Mouse (Mus musculus) ES-E14 (cell line): ENCODE measurements at regions not wholly inside any gene's neighbourhood (a gene's known extent, or its start where the extent isn't known, plus 50 kb on each side); places are given as distances from the start of the nearest gene placed in this dataset.

Source experiments
- DNase-seq: peaks from one replicate; pipeline ENCODE4 v3.0.0-alpha.2; 2013; ENCODE audit warnings: low read depth, low spot score
- H3K27ac ChIP-seq: 2 replicates; pipeline ENCODE4 v1.5.1; 2012; ENCODE audit warnings: low read depth, mild to moderate bottlenecking, low read length, moderate library complexity, mixed read lengths; ENCODE audit not compliant: poor library complexity, insufficient read depth, severe bottlenecking
- H3K36me3 ChIP-seq: 2 replicates; pipeline ENCODE4 v1.6.1; 2012; ENCODE audit warnings: mild to moderate bottlenecking, low read length, moderate library complexity, mixed read lengths; ENCODE audit not compliant: control insufficient read depth, poor library complexity, insufficient read depth, severe bottlenecking
- H3K4me1 ChIP-seq, 2 experiments: fragments of 150-350 bp in 1 of 2; sonication (generic) in 1 of 2; 2 replicates each; pipeline ENCODE4 v1.6.1; 2012; ENCODE audit warnings: low read length in 2 of 2, mild to moderate bottlenecking in 1 of 2, mixed read lengths in 1 of 2; ENCODE audit not compliant: control insufficient read depth in 2 of 2, insufficient read depth in 2 of 2, poor library complexity in 1 of 2
- H3K4me3 ChIP-seq, 2 experiments: fragments of 150-350 bp in 1 of 2; sonication (generic) in 1 of 2; 2 replicates each; pipeline ENCODE4 v1.5.1; 2012; ENCODE audit warnings: low read length in 2 of 2, low read depth in 1 of 2, mild to moderate bottlenecking in 1 of 2, mixed read lengths in 1 of 2; ENCODE audit not compliant: insufficient read depth in 1 of 2, poor library complexity in 1 of 2, severe bottlenecking in 1 of 2
- H3K9ac ChIP-seq: 2 replicates; pipeline ENCODE4 v1.6.1; 2012; ENCODE audit warnings: low read depth, mild to moderate bottlenecking, low read length, mixed read lengths; ENCODE audit not compliant: poor library complexity, insufficient read depth, severe bottlenecking
- H3K9me3 ChIP-seq: fragments of 150-350 bp; sonication (generic); 2 replicates; pipeline ENCODE4 v1.6.1; 2012; ENCODE audit warnings: low read depth, mild to moderate bottlenecking, low read length; ENCODE audit not compliant: control insufficient read depth, insufficient read depth
- CHD2 ChIP-seq: IDR thresholded peaks from 2 replicates; pipeline ENCODE4 v1.6.1; 2014; ENCODE audit warnings: mild to moderate bottlenecking, low read depth, low read length, inconsistent platforms
- HCFC1 ChIP-seq: IDR thresholded peaks from 2 replicates; pipeline ENCODE4 v1.6.1; 2012; ENCODE audit warnings: low read length, inconsistent platforms, borderline replicate concordance; ENCODE audit not compliant: insufficient read depth
- MAFK ChIP-seq: IDR thresholded peaks from 2 replicates; pipeline ENCODE4 v1.6.1; 2014; ENCODE audit warnings: mild to moderate bottlenecking, low read depth, low read length, inconsistent platforms; ENCODE audit not compliant: insufficient read depth
- ZC3H11A ChIP-seq: IDR thresholded peaks from 2 replicates; pipeline ENCODE4 v1.6.1; 2012; ENCODE audit warnings: low read depth, mild to moderate bottlenecking, inconsistent platforms, low read length, borderline replicate concordance
- ZNF384 ChIP-seq: IDR thresholded peaks from 2 replicates; pipeline ENCODE4 v1.6.1; 2012; ENCODE audit warnings: low read depth, low read length, inconsistent platforms
- in situ Hi-C, 2 experiments: fragments of 600-800 bp; cut with MboI; formaldehyde crosslinking; loops; one replicate each; pipeline ENCODE4 v1.15.1; 2025; ENCODE audit warnings: low sequenced_read_pairs in 2 of 2, inconsistent platforms in 1 of 2; ENCODE audit not compliant: unreplicated experiment in 2 of 2

GRCm38 (mm10) chr3:34217911-34218310 is 136.8 kb upstream of the Dnajc19 start:
- in situ Hi-C loops = loop anchor here in 1 of 2 experiments (25.0 kb wide), 1 partner anchor 1269 kb away; no protein-coding TSS in a partner anchor
- TF ChIP-seq HCFC1 = no peak
- no peak for TF ChIP-seq ZNF384
- no peak for TF ChIP-seq ZC3H11A
- no peak for TF ChIP-seq MAFK
- no peak for TF ChIP-seq CHD2

GRCm38 (mm10) chr3:34214233-34214632 is 133.1 kb upstream of the Dnajc19 start:
- DNase-seq = no peak
- in situ Hi-C loops = loop anchor here in 1 of 2 experiments (25.0 kb wide), 1 partner anchor 1273 kb away; no protein-coding TSS in a partner anchor

More at GRCm38 (mm10) chr3:34217911-34218310, 136.8 kb upstream of the Dnajc19 start:
- Histone ChIP-seq H3K27ac (no peak overlapping the region), H3K9ac (no peak overlapping the region), H3K9me3 (no peaks in the 10 kb centered on the region), H3K4me1 (no peaks in the 10 kb centered on the region), H3K36me3 (no peaks in the 10 kb centered on the region), H3K4me3 (no peak overlapping the region)
- DNase-seq = no peak

GRCm38 (mm10) chr3:34206454-34206853 is 125.3 kb upstream of the Dnajc19 start:
- Histone ChIP-seq H3K9me3 (no peaks in the 10 kb centered on the region), H3K36me3 (no peaks in the 10 kb centered on the region), H3K4me1 (no peaks in the 10 kb centered on the region), H3K9ac (no peak overlapping the region), H3K4me3 (no peak overlapping the region), H3K27ac (no peak overlapping the region)
- in situ Hi-C loops = loop anchor here in 1 of 2 experiments (25.0 kb wide), 1 partner anchor 1281 kb away; no protein-coding TSS in a partner anchor
- TF ChIP-seq MAFK (no peak), CHD2 (no peak), HCFC1 (no peak), ZC3H11A (no peak), ZNF384 (no peak)
- DNase-seq = no peak

More at GRCm38 (mm10) chr3:34214233-34214632, 133.1 kb upstream of the Dnajc19 start:
- Histone ChIP-seq H3K9ac (no peak overlapping the region), H3K9me3 (no peaks in the 10 kb centered on the region), H3K36me3 (no peaks in the 10 kb centered on the region), H3K4me1 (no peaks in the 10 kb centered on the region), H3K27ac (no peak overlapping the region), H3K4me3 (no peak overlapping the region)
- TF ChIP-seq HCFC1 (no peak), ZNF384 (no peak), CHD2 (no peak), MAFK (no peak), ZC3H11A (no peak)

- Histone ChIP-seq H3K4me1 (no peaks in the 10 kb centered on the region), H3K9me3 (no peaks in the 10 kb centered on the region), H3K27ac (no peak overlapping the region), H3K4me3 (no peak overlapping the region), H3K9ac (no peak overlapping the region), H3K36me3 (no peaks in the 10 kb centered on the region)
- TF ChIP-seq MAFK = no peak
- TF ChIP-seq ZNF384 = no peak
- no peak for TF ChIP-seq ZC3H11A
- TF ChIP-seq CHD2 = no peak
- TF ChIP-seq HCFC1 = no peak
- DNase-seq = no peak
- in situ Hi-C loops = no loop called here
These were observed 117.1 kb upstream of the Dnajc19 start for GRCm38 (mm10) chr3:34198228-34198627.

GRCm38 (mm10) chr3:34197163-34197455 is 116.0 kb upstream of the Dnajc19 start:
- Histone ChIP-seq H3K27ac (no peak overlapping the region), H3K4me1 (no peaks in the 10 kb centered on the region), H3K9ac (no peak overlapping the region), H3K36me3 (no peaks in the 10 kb centered on the region), H3K9me3 (no peaks in the 10 kb centered on the region), H3K4me3 (no peak overlapping the region)
- in situ Hi-C loops = no loop called here
- DNase-seq = no peak
- TF ChIP-seq MAFK (no peak), HCFC1 (no peak), ZNF384 (no peak), CHD2 (no peak)
